Mouse (Mus musculus) small intestine, adult 2 months (tissue): ENCODE results near the gene 9230112D13Rik. TPM values are rescaled to one million over a fixed set of nuclear protein-coding genes. Genes with fewer than 3 reads are reported as not detected.

Source experiments
- H3K27ac ChIP-seq: fragments of 200-500 bp; 2 replicates; pipeline ENCODE4 v1.5.1; 2012; ENCODE audit warnings: low read depth, low read length, control low read depth, inconsistent platforms; ENCODE audit not compliant: insufficient read depth
- H3K27me3 ChIP-seq: fragments of 200-500 bp; 2 replicates; pipeline ENCODE4 v1.6.1; 2012; ENCODE audit warnings: mild to moderate bottlenecking, moderate library complexity, low read length, inconsistent platforms; ENCODE audit not compliant: control insufficient read depth, insufficient read depth
- H3K36me3 ChIP-seq: fragments of 200-500 bp; 2 replicates; pipeline ENCODE4 v1.6.1; 2012; ENCODE audit warnings: mild to moderate bottlenecking, low read length, control low read depth, inconsistent platforms; ENCODE audit not compliant: control insufficient read depth, insufficient read depth
- H3K4me1 ChIP-seq: fragments of 200-500 bp; 2 replicates; pipeline ENCODE4 v1.6.1; 2012; ENCODE audit warnings: low read length, inconsistent platforms, mixed read lengths; ENCODE audit not compliant: control insufficient read depth, insufficient read depth, insufficient read length
- H3K4me3 ChIP-seq: fragments of 200-500 bp; 2 replicates; pipeline ENCODE4 v1.5.1; 2012; ENCODE audit warnings: low read depth, mild to moderate bottlenecking, control low read depth, inconsistent platforms, low read length, moderate library complexity
- CTCF ChIP-seq: fragments of 200-500 bp; IDR thresholded peaks from 2 replicates; pipeline ENCODE4 v1.5.1; 2012; ENCODE audit warnings: low read depth, mild to moderate bottlenecking, control low read depth, inconsistent platforms, low read length, moderate library complexity, mixed read lengths; ENCODE audit not compliant: insufficient replicate concordance, insufficient read length; ENCODE audit errors: extremely low read depth
- POLR2A ChIP-seq: fragments of 200-500 bp; IDR thresholded peaks from 2 replicates; pipeline ENCODE4 v1.6.1; 2012; ENCODE audit warnings: low read depth, mild to moderate bottlenecking, control low read depth, inconsistent platforms, low read length, moderate library complexity
- WGBS: fragments of 180-500 bp; shearing (Covaris S2); methylation state at CpG from one replicate; pipeline ENCODE4 v1.1.7; 2018; 5-methylcytosine and 5-hydroxymethylcytosine counted together
- polyA plus RNA-seq: library from polyadenylated mRNA; depleted of rRNA; stranded (reverse); fragments of >200 nt; gene quantifications from 2 replicates; pipeline ENCODE4 v1.2.3, GENCODE M21; 2012

The 9230112D13Rik gene
- polyA plus RNA-seq, 1 experiment = not detected

DNA sequence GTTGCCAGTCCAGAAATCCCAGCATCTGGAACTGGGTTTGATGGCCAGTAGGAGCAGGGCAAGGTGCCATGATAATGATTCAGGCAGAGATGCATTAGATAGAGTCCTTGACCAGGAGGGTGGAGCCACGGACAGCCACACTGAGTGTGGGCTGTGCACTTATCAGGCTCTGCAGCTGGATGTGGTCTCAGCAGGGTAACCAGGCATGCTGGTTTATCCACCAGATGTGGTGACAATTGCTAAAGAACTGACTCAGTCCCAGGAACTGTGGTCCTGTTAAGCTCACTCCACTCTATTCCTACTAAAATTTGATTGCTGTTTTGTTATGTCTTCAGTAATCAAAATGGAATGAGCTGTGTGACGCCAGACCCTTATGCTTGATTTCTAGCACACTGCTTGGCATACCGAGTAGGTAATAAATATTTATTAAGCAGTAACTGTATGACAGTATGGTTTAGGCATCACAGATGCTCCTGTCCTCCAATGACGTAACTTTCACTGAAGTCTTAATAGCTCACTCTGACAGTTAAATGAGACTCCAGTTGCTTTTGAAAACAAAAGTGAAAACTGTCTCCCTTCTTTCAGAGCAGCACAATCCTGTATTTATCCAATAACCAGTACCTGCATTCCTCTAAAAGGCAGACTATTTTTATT lies 14.3 kb downstream of the 9230112D13Rik start:
- H3K27me3 ChIP-seq = no peaks in the 10 kb centered on the region
- H3K36me3 ChIP-seq = no peaks in the 10 kb centered on the region
- peak overlapping the region; percentile 39; the same call in 1 of the 2 replicates for H3K27ac ChIP-seq
- H3K4me3 ChIP-seq = no peak overlapping the region
- TF ChIP-seq CTCF (no peak), POLR2A (no peak; the same call in 1 of the 2 replicates)
- WGBS = 28% methylated on average over 4 of the region's 4 CpGs
- H3K4me1 ChIP-seq = peaks cover 21% of the 10 kb centered on the region

DNA sequence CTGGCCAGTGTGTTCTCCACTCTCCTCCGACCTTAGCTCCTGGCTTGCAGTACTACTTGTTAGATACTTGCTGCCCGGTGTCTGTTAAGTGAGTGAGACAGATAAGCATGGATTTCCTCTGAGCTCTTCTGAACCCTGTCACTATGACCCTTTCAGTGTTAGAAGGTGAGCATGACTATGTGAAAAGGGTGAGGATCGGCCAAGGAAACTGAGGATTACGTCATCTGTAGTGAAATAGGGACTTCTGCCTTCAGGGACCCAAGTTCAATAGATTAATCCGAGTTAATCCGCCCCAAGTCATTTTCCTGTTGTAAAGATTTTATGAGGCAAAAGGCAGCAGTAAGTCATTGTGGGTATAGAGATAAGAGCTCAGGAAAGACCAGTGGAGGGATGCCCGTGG lies 17.3 kb downstream of the 9230112D13Rik start:
- 32% methylated on average over 7 of the region's 7 CpGs for WGBS
- H3K4me3 ChIP-seq = no peak overlapping the region
- H3K36me3 ChIP-seq = no peaks in the 10 kb centered on the region
- H3K4me1 ChIP-seq = peaks cover 21% of the 10 kb centered on the region
- no peaks in the 10 kb centered on the region for H3K27me3 ChIP-seq
- TF ChIP-seq POLR2A (no peak), CTCF (no peak)
- peak overlapping the region; percentile 37; the same call in 1 of the 2 replicates for H3K27ac ChIP-seq

DNA sequence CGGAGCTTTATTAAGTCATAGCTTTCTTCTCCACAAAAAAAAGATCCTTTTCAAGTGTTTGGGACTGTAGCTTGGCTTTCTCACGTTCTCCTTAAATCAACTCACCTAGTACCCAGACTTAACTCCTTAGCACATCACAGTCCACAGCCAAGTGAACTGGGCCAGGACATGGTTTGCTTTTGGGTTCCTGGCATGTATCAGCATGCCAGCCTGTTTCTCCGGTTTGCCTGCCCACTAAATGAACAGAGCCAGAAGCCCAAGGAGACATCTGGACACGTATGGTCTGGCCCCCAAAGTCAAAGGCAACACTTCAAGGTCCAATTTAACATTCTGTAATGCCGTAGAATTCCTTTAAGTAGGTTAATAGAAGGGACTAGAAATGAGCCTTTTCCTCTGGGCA lies 18.2 kb downstream of the 9230112D13Rik start:
- Histone ChIP-seq H3K27me3 (no peaks in the 10 kb centered on the region), H3K4me1 (peaks cover 21% of the 10 kb centered on the region), H3K4me3 (no peak overlapping the region), H3K36me3 (no peaks in the 10 kb centered on the region), H3K27ac (peak overlapping the region; percentile 44)
- WGBS = 85% methylated on average over 5 of the region's 5 CpGs
- TF ChIP-seq CTCF (no peak), POLR2A (no peak)

- Histone ChIP-seq H3K4me1 (peaks cover 18% of the 10 kb centered on the region), H3K27ac (no peak overlapping the region), H3K4me3 (no peak overlapping the region), H3K36me3 (no peaks in the 10 kb centered on the region), H3K27me3 (no peaks in the 10 kb centered on the region)
- TF ChIP-seq CTCF (no peak), POLR2A (no peak)
- 78% methylated on average over 6 of the region's 6 CpGs for WGBS
Measured at GRCm38 (mm10) chr14:34503759-34504158, 18.8 kb downstream of the 9230112D13Rik start.

DNA sequence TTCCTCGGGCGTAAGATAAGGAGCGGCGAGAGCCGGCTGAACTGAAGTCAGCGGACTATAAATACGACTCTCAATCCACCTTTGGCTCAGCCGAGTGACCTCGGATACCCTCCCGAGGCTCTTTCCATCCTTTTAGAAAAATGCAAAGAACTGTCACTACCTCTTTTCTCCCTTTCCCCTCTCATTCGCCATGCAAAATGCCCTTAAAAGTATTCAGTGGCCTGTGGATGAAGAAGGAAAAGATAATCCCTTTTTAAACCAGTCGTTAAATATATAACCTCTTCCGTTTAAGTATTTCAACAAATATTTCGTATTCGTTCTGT lies 19.3 kb downstream of the 9230112D13Rik start, which contains the start of gene Bmpr1a:
TSS of gene Bmpr1a (minus strand) at position 17 of the 323 bp plus-strand sequence.
- Histone ChIP-seq H3K36me3 (no peaks in the 10 kb centered on the region), H3K4me1 (peaks cover 17% of the 10 kb centered on the region), H3K27me3 (no peaks in the 10 kb centered on the region), H3K27ac (peak within 1 kb of the TSS; percentile 88), H3K4me3 (peak within 1 kb of the TSS; percentile 95)
- 13% methylated on average over 15 of the region's 15 CpGs for WGBS
- no peak for TF ChIP-seq CTCF
- TF ChIP-seq POLR2A = 0 out of 2 replicates have a peak, but pooled peaks have one; percentile 20

- TF ChIP-seq CTCF (no peak), POLR2A (peak; percentile 23)
- peak overlapping the region; percentile 88 for H3K27ac ChIP-seq
- under 1% methylated on average over 106 of the region's 115 CpGs for WGBS
Measured at GRCm38 (mm10) chr14:34502475-34503324, 19.9 kb downstream of the 9230112D13Rik start.

DNA sequence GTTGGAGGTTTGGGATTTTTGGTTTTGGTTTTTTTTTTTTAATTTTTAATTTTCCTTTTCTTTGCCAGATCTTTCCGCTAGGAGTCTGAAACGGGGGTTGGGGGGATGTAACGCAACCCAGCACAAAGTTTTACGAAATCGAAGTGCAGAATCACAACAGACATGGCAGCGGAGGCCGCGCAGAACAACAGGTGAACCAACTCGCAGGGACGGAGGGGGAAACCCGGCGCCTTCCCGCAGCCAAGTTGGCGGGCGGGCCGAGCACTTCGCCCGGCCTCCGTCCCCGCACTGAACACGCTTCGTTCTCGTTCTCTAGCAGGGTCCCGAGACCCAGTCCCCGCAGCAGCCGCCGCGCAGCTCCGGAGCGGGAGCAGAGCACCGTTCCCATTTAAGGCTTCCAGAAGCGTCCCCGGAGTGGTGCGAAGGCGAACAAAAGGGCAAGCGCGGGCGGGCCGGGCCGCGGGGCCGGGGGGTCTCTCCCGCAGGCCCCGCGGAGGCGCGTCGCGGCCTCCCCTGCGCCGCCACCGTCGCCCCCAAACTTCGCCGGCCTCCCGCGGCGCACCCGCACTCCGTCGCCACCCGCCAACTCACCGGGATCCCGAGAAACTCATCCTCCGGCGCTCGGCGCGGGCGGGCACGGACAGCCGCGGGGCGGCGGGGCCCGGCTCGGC lies 20.7 kb downstream of the 9230112D13Rik start:
- Histone ChIP-seq H3K4me3 (peak overlapping the region; percentile 95), H3K4me1 (peaks cover 13% of the 10 kb centered on the region), H3K27ac (peak overlapping the region; percentile 82), H3K27me3 (no peaks in the 10 kb centered on the region), H3K36me3 (no peaks in the 10 kb centered on the region)
- TF ChIP-seq CTCF = no peak
- no peak for TF ChIP-seq POLR2A
- WGBS = 1% methylated on average over 73 of the region's 77 CpGs

More at GRCm38 (mm10) chr14:34502475-34503324, 19.9 kb downstream of the 9230112D13Rik start:
- Histone ChIP-seq H3K27me3 (no peaks in the 10 kb centered on the region), H3K4me3 (peak overlapping the region; percentile 95), H3K4me1 (peaks cover 11% of the 10 kb centered on the region), H3K36me3 (no peaks in the 10 kb centered on the region)
